In genomic region chr2:6100755-6101154, GRCm38 (mm10) we compare ENCODE assay signal across 10 mouse cellular contexts. TPM values are rescaled to one million over a fixed set of nuclear protein-coding genes. Genes with fewer than 3 reads are reported as not detected.
DNase-seq lines count a peak whose midpoint lies in the region; ATAC-seq and TF ChIP-seq lines count a peak whose summit lies in the region.
"Had no signal": no experiment of that assay in that cellular context is flagged by ENCODE, and none has a peak within 500 bp of the region (broad histone marks: within the 10 kb centered on the region; RNA-seq: fewer than 3 reads in every experiment).

No protein-coding gene starts in this region.

- H3K9ac ChIP-seq in heart, embryonic 11.5 days (ENCODE audit: low read depth, low read length) = peak overlapping the region; percentile 74
- H3K9ac ChIP-seq in ES-E14 (ENCODE audit: insufficient read depth, low read depth, low read length, poor library complexity, severe bottlenecking) = peak overlapping the region; percentile 36
- peak overlapping the region; percentile 80 for H3K9ac ChIP-seq in heart, embryonic 16.5 days (ENCODE audit: low read length)
- H3K9ac ChIP-seq in liver, embryonic 15.5 days = no peak overlapping the region

- in situ Hi-C loops in ES-E14 (cut with MboI; ENCODE audit: low sequenced_read_pairs in 2 of 2, unreplicated experiment in 2 of 2) = no loop called here

- H3K36me3 ChIP-seq in heart, embryonic 11.5 days (ENCODE audit: control insufficient read depth, insufficient read depth, low read length) = peaks cover 7% of the 10 kb centered on the region; the same call in 1 of the 2 replicates
- no peaks in the 10 kb centered on the region for H3K36me3 ChIP-seq in ES-E14 (ENCODE audit: control insufficient read depth, insufficient read depth, low read length, poor library complexity, severe bottlenecking)
- H3K36me3 ChIP-seq in heart, embryonic 16.5 days (ENCODE audit: control insufficient read depth, insufficient read depth) = no peaks in the 10 kb centered on the region
- H3K36me3 ChIP-seq in liver, embryonic 15.5 days (replicated peaks) = no peaks in the 10 kb centered on the region

- no peaks in the 10 kb centered on the region for H3K9me3 ChIP-seq in heart, embryonic 11.5 days (replicated peaks; ENCODE audit: control insufficient read depth, low read length)
- no peaks in the 10 kb centered on the region for H3K9me3 ChIP-seq in ES-E14 (ENCODE audit: control insufficient read depth, insufficient read depth, low read depth, low read length)
- no peaks in the 10 kb centered on the region for H3K9me3 ChIP-seq in heart, embryonic 16.5 days (replicated peaks; ENCODE audit: control insufficient read depth, low read length)
- H3K9me3 ChIP-seq in liver, embryonic 15.5 days (replicated peaks) = no peaks in the 10 kb centered on the region

- peak overlapping the region; percentile 81 for H3K4me2 ChIP-seq in heart, embryonic 11.5 days
- peak overlapping the region; percentile 79 for H3K4me2 ChIP-seq in heart, embryonic 16.5 days (ENCODE audit: low read depth, low read length)
- peak overlapping the region; percentile 51 for H3K4me2 ChIP-seq in liver, embryonic 15.5 days

- no peaks in the 10 kb centered on the region for H3K27me3 ChIP-seq in heart, embryonic 11.5 days (ENCODE audit: control insufficient read depth, insufficient read depth, low read length)
- no peaks in the 10 kb centered on the region; the same call in 1 of the 2 replicates for H3K27me3 ChIP-seq in heart, embryonic 16.5 days (ENCODE audit: control insufficient read depth, insufficient read depth, low read length)
- H3K27me3 ChIP-seq in liver, embryonic 15.5 days = peaks cover 55% of the 10 kb centered on the region

- peak overlapping the region; percentile 45 for H3K4me3 ChIP-seq in heart, embryonic 11.5 days (ENCODE audit: low read depth, low read length)
- peak overlapping the region; percentile 63 to 69 for H3K4me3 ChIP-seq in ES-E14 (ENCODE audit: insufficient read depth in 1 of 2, low read depth in 1 of 2, low read length in 2 of 2, poor library complexity in 1 of 2, severe bottlenecking in 1 of 2)
- peak overlapping the region; percentile 55 for H3K4me3 ChIP-seq in heart, embryonic 16.5 days (ENCODE audit: low read length)
- 0 out of 2 replicates have a peak overlapping the region, but pooled peaks have one; percentile 15 for H3K4me3 ChIP-seq in liver, embryonic 15.5 days (replicated peaks)

- peaks cover 25% of the 10 kb centered on the region for H3K4me1 ChIP-seq in heart, embryonic 11.5 days (ENCODE audit: control insufficient read depth, insufficient read depth, low read length)
- H3K4me1 ChIP-seq in ES-E14 (ENCODE audit: control insufficient read depth in 2 of 2, insufficient read depth in 2 of 2, low read length in 2 of 2, poor library complexity in 1 of 2) = peaks cover 12 to 18% of the 10 kb centered on the region in 2 experiments; a peak in 3 of 4 replicates
- H3K4me1 ChIP-seq in heart, embryonic 16.5 days (ENCODE audit: control insufficient read depth, insufficient read depth, low read length) = peaks cover 31% of the 10 kb centered on the region
- H3K4me1 ChIP-seq in liver, embryonic 15.5 days (replicated peaks) = peaks cover 4% of the 10 kb centered on the region; the same call in 1 of the 2 replicates

- DNase-seq in heart, adult 9 months (ENCODE audit: low spot score in 2 of 2) = no peak
- no peak for DNase-seq in ES-E14 (ENCODE audit: low read depth, low spot score)
- no peak for DNase-seq in thymus, postnatal 25 days
- DNase-seq in left cerebral cortex, adult 18-20 months (ENCODE audit: low spot score in 2 of 2) = no peak
- no peak for DNase-seq in left cerebral cortex, adult 9 months (ENCODE audit: low spot score in 2 of 2)
- DNase-seq: thymus, adult 18-20 months had no signal

- no peak overlapping the region; the same call in 1 of the 2 replicates for H3K27ac ChIP-seq in heart, embryonic 11.5 days (ENCODE audit: low read depth, low read length)
- no peak overlapping the region for H3K27ac ChIP-seq in ES-E14 (ENCODE audit: insufficient read depth, low read depth, low read length, poor library complexity, severe bottlenecking)
- H3K27ac ChIP-seq in heart, embryonic 16.5 days (ENCODE audit: low read length) = peak overlapping the region; percentile 66
- H3K27ac ChIP-seq in liver, embryonic 15.5 days (replicated peaks) = no peak overlapping the region

- no peak for ATAC-seq in heart, embryonic 11.5 days (replicated peaks; ENCODE audit: insufficient number of reproducible peaks, low FRiP score, low TSS enrichment)
- ATAC-seq in heart, embryonic 16.5 days (replicated peaks; ENCODE audit: extremely low read depth, insufficient read depth, low FRiP score) = no peak
- ATAC-seq in liver, embryonic 15.5 days (ENCODE audit: insufficient read depth) = no peak

- 28% methylated on average over 20 of the region's 20 CpGs for WGBS in heart, embryonic 11.5 days (ENCODE audit: insufficient replicate concordance)
- WGBS in heart, embryonic 16.5 days = 40% methylated on average over 20 of the region's 20 CpGs
- WGBS in liver, embryonic 15.5 days (ENCODE audit: insufficient replicate concordance) = 29% methylated on average over 20 of the region's 20 CpGs

TF ChIP-seq in ES-E14, 5 proteins besides CTCF, POLR2A, EP300 and RAD21:
- TF ChIP-seq CHD2 (IDR thresholded peaks at IDR 0.05; ENCODE audit: low read depth, low read length) (no peak), ZNF384 (IDR thresholded peaks at IDR 0.05; ENCODE audit: low read depth, low read length) (no peak), MAFK (IDR thresholded peaks at IDR 0.05; ENCODE audit: insufficient read depth, low read depth, low read length) (no peak), ZC3H11A (IDR thresholded peaks at IDR 0.05; ENCODE audit: borderline replicate concordance, low read depth, low read length) (no peak), HCFC1 (IDR thresholded peaks at IDR 0.05; ENCODE audit: borderline replicate concordance, insufficient read depth, low read length) (no peak)

RNA-seq across cellular contexts. Expression of gene Proser2, which starts 29.3 kb away (rescaled TPM):
- 11.2 and 12.0 TPM in 2 replicates for polyA plus RNA-seq in heart, embryonic 11.5 days (2014; fragmentation: Nextera tagmentation; extraction: Ambion mirVana)
- total RNA-seq in ES-E14 (2012; rRNA removed) = 1.9 TPM in 2 replicates
- polyA plus RNA-seq in heart, embryonic 16.5 days (2015; fragmentation: Nextera tagmentation; extraction: Ambion mirVana) = 18.1 and 18.3 TPM in 2 replicates
- 6.4 and 7.9 TPM in 2 replicates for polyA plus RNA-seq in liver, embryonic 15.5 days (2015; fragmentation: Nextera tagmentation; extraction: Ambion mirVana)
- total RNA-seq in left cerebral cortex, adult 18-20 months (2021) = 1 to 10 TPM; 2.4 to 3.3 TPM
- total RNA-seq: megakaryocyte progenitor cell, adult 5-6 weeks had no signal

Comparison
In these comparisons a context has a peak if more than half of its experiments do, and no peak if none do; other contexts are left out.
1. H3K4me3 ChIP-seq: peak in every context shown above with its lines; median percentile 66 in ES-E14; 55 in heart, embryonic 16.5 days; 45 in heart, embryonic 11.5 days; 15 in liver, embryonic 15.5 days.